Mouse (Mus musculus): ENCODE results near the gene Top1. TPM values are rescaled to one million over a fixed set of nuclear protein-coding genes. Genes with fewer than 3 reads are reported as not detected.
"Not testable (repeated sequence)": the region's sequence is repeated elsewhere in the genome, so short reads cannot be mapped to it uniquely, and the experiment has no call there.

Gene Top1
- total RNA-seq, 1 experiment from 2014 or later, result 89.8 TPM

DNA sequence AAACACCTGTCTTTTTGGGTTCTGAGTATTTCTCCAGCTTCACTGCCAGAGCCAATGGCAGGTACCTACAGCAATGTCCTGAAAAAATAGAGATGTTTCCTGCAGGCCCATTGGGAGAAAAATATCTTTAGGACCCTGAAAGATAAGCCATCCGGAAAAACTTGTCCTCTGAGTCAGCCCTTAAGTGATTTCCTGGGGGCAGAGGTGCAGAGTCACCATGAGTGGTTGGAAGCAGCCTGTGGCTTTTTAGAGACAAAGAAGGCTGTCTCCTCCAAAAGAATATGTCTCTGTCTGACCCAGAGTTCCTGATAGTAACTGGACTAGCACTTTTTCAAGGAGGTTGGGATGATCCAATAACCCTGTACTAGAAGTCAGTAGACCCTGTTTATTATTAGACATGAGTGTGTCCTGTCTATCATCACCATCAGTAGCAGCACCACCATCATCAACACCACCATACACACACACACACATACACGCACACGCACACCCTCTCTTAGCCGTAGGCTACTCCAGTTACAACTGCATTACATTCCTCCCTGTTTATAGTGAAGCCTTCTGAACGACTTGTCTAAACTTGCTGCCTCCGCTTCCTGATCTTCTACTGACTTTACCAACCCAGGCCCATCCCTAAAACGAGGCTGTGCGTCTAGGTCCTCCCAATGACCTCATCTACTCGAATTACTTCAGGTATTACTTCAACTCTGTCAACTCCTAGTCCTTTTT is 14.7 kb upstream of the Top1 start:
- no peak for DNase-seq

DNA sequence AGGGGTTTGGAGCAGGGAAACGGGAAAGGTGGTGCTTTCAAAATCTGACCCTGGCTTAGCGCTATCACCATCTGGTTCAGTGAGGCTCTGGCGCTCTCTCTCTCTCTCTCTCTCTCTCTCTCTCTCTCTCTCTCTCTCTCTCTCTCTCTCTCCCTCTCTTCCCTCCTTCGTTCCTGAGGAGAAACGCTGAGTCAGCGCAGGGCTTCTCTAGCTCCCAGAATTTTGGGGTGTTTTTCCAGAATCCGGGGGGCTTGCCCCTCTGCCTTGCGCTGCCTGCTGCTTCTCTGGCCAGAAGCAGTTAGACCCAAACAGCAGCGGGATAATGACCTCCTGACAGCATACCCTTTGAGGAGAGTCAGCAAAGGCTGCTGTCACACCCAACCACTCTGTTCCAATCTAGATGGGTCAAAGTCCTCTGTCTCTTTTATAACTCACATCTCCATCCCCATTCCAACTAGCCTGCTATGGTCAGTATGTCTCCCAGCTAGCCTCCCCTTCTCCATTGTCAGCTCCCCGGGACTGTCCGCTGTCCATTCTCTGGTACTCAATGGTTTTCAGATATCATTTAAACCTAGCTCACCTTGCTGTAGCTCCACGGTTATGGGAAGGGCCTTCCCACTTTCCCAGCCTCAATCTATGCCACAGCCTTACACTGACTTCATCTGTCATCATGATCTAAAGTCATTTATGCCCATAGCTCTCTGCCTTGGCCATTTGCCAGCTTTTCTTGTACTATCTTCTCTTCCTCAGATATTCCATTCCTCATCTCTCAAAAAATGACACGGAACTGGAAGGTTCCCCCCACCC is 5.6 kb upstream of the Top1 start:
- DNase-seq, result no peak

DNA sequence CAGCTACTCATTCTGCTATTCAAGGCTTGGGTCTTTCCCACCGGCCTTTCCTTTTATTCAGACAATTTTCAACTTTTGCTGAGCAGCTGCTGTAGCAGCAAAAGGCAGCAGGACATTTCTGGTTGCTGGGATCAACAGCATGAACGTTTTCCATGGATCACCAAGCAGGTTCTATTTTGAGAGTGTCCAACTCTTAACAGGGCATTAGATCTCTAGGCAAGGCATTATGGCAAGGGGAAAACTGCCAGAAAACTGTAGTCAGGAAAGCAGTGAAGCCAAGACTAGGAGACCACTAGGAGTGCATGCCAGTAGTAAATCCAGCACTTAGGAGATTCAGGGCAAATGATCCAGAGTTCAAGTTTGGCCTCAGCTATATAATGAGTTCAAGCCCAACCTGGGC is 4.5 kb upstream of the Top1 start:
- DNase-seq, result no peak

DNA sequence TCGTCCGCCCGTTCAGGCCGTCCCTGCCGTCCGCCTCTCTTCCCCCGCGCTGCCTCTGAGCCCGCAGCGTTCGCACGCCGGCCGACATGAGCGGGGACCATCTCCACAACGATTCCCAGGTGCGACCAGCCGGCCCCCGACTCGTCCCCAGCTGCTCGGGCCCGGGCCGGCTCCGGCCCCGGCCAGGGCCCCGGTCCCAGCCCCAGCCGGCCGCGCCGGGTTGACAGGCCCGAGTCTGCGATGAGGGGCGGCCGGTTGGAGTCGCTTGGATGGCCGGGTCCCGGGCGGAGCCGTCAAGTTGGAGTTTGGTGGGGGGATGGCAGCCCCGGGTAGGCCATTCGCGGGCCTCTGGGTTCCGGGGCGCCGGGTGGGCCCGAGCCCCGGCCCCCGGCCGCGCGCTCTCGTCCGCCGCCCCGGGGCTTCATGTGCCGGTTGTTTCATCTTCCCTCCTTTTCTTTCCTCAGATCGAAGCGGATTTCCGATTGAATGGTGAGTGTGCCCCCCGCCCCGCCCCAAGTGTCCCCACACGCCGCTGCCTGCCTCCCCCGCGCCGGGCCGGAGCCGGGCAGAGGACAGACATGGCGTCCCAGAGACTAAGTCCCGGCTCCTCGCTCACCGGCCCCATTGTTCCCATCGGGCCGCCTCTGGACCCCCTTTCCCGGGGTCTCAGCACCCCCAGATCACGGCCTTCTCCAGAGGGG is 606 bp downstream of the Top1 start:
- DNase-seq, result peak; percentile 66

DNA sequence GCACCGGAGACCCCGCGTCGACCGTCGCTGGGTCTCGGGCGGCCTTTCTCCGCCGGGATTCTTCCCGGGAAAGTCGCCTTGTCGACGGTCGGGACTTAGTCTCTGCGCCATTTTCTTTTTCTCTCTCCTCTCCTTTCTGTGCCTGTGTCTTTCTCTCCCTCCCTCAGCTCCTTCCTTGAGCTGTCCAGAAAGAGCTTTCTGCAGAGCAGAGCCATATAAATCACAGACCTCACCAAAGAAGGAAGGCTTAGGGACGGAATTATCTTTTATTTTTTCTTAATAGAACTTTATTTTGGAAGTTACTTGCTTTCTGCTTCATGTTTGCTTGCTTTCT is 1.1 kb downstream of the Top1 start:
- DNase-seq, result no peak

DNA sequence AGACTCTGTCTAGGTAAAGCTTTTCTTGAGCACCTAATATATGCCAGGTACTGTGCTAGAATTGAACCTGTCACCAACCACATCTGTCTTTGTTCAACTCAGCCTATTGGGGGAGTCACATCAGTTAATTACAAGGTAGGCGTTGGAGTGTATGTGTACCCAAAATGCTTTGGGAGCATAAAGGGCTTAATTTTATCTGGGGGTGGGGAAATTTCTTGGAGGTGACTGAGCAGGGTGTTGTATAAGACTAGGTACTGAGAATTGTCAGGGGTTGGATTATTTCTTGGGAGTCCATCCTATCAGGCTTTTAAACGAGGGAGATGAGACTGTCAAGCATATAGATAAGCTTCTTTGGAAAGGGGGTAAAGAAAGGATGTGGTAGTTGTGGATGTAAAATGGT is 2.4 kb downstream of the Top1 start:
- DNase-seq, result no peak

DNA sequence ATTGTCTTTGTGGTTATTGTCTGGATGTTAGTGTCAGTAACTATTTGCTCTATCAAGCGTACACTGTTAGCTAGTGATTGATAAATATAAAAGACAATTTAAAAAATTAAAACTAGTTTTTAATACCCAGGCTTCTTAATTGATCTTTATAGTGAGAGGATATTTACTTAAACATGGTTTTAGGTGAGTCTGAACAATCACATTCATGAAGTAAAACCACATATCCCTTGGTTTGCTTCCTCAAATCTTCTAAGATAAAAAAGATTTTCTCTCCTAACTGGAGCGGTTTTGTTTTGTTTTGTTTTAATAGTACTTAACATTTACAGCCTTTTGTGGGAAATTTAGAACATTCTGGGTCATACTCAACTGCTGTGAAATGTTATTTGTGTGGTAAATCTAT is 3.4 kb downstream of the Top1 start:
- DNase-seq, result no peak

DNA sequence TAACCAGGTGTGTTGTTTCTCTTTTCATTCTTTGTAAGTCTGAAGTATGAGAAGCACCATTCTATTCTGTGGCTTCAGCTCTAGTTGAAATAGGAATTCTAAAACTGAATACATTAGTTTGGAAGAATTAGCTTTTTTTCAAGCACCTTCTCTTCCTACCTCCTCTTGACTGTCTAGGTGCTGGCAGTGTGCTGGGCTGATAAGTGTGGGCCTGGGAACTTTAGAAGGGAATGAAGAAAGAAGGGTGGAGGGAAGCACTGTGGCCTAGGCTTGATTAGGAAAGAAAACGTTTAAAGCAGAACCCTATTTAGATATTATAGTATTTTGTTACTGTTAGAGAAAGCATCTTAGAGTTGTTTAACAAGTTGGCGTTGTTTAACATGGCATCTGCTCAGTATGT is 5.5 kb downstream of the Top1 start:
- DNase-seq, result no peak

DNA sequence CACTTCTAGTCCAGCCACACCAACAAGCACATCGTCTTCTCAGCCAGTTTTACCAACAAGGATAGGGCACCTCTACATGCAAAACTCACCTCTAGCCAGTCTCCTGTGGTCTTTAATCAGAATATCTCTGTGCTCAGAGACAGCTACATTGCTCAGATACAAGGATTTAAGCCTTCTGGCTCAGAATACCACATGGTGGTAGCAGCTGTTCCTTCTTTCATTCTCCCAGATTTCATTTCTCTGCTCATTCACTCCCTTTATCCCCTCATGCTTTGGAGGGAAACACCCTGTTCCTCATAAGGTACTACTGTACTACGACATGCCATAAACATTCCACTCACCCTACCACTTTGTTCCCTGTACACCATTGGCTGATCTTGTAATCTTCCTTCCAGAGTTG is 7.5 kb downstream of the Top1 start:
- DNase-seq, result no peak

DNA sequence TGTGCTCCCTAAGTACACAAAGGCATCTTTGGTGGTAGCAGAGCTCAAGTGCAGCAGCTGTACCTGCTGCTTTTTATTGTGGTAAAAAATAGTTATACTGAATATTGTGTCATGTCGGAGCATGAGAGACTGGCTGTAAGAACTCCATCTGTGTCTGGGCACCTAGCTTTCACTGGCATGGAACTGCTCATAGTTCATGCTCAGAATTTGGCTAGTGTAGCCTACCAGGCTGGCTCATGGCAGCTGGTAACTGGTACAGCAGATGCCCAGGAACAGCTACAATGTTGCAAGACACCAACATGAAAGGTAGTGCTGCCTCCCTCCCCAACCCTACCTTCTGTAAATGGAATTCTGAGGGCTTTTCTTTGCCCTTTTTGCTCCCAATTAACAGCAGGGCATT is 9.9 kb downstream of the Top1 start:
- no peak for DNase-seq

DNA sequence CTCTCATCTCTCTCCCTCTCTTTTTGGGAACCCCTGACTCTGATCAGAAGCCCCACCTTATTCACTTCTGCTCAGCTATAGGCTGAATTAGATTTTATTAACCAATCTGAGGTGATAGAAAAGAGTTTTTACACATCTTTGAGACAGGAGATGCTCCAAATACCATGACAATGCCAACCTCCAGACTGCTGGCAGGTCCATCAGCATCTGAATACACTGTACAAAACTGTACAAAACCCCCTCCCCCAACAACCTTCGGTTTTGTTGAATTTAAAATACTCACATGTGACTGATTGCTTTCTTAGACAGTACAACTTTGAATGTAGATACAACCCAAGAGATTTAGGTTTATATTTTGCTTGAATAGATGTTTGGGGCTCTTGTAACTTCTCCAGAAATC is 10.5 kb downstream of the Top1 start:
- no peak for DNase-seq

DNA sequence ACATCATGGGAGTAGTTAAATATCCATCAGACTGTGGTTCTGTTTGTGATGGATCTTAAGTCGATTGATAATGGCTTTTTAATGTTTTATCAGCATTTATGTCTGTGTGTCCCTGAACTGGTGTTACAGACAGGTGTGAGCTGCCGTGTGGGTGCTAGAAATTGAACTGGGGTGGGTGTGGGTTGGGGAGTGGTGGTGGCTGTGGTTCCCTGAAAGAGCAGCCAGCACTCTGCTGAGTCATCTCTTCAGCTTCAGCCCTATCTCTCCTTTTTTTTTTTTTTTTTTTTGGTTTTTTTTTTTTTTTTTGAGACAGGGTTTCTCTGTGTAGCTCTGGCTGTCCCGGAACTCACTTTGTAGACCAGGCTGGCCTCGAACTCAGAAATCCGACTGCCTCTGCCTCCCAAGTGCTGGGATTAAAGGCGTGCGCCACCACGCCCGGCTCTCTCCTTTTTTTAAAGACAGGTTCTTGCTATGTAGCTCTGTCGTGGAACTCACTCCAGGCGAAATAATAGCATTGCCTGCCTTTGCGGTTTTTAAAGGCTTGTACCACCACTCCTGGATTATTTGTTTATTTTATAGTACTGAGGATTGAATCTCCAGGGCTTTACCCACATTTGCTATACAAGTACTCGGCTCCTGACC is 12.2 kb downstream of the Top1 start:
- no peak for DNase-seq

DNA sequence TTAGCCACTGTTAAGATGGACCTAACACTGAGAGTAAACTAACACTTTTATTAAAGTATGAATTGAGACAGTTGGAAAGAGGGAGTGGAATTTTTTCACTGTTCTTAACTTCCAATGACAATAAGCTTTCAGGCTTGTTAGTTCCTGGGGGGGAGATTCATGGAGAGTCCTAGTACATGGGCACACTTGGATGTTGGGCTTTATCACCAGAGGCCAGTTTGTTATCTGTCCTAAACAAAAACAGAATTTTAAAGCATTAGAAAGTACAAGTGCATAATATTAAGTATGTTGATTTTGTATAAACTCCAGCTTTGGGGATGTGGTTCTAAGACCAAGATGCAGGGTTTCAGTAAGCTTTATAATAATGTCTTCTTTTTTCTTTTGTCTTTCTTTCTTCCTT is 13.1 kb downstream of the Top1 start:
- DNase-seq, result no peak

DNA sequence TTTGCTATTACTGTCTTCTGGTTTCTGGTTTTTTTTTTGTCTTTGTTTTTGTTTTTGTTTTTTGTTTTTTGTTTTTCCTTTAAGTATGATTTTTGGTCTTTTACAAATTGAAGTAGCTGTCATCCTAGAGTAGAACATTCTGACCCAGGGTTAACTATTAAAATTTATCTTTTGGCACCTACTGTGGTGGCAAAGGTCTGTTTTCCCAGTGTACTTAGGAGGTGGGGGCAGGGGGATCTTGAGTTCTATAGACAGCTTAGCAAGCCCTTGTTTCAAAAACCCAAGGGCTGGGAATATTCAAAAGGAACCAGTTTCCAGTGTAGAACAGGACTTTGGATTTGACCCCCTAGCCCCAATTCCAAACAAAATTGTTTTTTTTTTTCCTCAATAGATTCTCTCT is 18.7 kb downstream of the Top1 start:
- no peak for DNase-seq

DNA sequence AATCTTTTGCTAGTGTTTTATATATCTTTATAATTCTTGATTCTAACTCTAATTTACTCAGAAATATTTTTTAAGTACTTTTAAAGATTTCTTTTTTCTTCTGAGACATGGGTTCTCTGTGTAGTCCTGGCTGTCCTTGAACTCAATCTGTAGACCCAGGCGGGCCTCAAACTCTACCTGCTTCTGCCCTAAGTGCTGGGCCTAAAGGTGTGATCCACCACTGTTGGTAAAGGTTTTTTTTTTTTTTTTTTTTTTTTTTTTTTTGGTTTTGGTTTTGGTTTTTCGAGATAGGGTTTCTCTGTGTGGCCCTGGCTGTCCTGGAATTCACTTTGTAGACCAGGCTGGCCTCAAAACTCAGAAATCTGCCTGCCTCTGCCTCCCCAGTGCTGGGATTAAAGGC is 19.3 kb downstream of the Top1 start:
- DNase-seq, result not testable (repeated sequence)

DNA sequence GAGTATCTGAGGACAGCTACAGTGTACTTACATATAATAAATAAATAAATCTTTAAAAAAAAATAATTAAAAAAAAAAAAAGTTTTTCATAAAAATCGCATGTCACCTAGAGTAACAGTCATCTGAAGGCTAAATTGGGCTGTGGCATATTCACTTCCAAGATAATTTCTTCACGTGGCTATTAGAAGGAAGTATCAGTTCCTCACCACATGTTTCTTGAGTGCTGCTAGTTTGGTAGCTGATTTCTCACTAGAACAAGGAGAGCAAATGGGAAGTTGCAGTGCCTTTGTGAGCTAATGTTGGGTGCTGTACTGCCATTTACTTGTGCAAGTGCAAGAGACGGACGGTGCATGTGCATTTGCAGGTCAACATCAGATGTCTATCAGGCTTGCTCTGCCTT is 21.6 kb downstream of the Top1 start:
- DNase-seq, result no peak

DNA sequence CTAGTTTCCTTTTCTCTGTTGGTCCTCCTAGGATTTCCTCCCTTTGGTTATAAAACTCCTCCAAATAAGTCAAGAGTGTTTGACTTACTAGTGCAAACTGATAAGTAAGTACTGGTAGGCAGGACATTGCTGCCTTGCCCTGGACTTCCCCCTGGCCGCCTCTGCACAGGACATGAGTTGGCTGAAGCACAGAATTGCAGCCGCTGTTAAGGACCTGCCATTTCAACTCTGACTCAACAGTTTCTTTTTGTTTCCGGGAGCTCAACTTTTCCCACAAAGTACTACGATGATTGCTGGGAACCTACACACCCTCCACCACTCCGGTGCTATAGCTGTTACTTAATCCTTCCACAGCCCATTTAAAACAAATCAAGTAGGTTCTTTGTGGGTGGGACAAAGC is 54.6 kb downstream of the Top1 start:
- DNase-seq, result peak; percentile 54

DNA sequence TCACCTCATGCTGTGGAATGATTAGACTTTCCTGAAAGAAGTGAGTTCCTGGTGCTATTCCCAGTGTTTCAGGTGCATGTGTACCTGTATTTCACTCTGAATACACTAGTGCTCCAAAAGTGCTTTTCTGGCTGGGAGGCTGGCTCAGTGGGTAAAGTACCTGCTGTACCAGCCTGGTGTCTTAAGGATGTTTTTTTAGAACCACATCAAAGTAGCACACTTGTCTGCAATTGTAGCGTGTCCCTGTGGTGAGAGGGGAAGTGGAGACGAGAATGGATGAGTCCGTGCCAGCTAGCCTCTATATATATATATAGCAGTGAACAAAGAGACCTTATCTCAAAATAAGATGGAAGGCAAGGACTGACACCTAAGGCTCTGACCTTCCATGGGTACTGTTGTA is 55.9 kb downstream of the Top1 start:
- no peak for DNase-seq

DNA sequence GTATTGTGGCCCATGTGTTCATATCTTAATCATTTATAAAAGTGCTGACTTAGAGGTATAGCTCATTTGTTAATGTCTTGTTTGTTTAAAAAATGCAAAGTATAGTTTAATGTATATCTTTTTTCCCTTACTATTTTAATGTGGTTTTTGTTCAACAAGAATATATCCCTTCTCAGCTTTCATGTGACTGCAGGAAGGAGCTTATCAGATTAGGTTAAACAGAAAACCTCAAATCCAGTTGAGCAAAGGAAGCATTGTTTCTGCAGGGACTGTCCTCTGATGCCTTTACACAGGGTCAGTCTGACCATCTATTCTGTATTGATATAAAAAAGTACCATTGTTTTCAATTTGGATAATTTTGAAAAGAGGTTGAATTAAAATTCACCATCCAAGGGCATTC is 57.1 kb downstream of the Top1 start:
- no peak for DNase-seq

DNA sequence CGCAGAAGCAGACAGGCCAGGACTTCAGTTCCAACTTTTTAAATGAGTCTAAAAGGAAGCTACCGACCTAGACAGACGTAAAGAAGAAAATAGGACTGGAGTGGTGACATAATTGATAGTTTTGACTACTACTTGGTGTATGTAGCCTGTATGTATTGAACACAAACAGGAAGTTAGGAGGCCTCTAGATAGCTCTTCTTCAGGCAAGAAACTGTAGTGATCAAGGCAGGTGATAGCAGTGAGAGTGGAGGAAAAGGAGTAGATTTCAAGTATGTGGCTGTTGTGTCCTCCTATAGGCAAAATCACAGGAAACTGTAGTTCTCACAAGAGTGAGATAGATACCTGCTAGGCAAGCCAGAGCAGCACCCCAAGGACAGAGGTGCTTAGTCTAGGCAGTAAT is 62.0 kb downstream of the Top1 start:
- DNase-seq, result no peak

DNA sequence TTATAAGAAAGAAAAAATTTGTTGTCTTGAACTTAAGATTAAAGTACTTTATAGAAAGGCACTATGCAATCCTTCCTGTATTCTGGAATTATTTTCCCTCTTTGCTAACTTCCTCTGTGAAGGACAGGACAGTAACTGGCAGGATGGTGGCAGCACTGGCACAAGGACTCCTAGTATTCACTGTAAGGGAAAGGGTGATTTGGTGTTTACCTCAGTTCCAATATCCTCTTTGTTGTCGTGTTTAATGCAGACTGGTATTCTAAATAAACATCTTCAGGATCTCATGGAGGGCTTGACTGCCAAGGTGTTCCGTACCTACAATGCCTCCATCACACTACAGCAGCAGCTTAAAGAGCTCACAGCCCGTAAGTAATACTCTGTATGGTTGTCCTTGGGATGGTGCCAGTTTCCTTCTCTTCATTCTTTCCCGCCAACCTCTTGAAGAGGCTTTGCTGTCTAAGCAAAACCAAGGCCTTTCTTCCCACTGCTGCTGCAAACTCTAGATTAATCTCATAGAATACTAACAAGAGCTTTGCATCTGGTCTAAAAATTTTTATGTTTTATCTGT is 69.9 kb downstream of the Top1 start:
- DNase-seq, result no peak

DNA sequence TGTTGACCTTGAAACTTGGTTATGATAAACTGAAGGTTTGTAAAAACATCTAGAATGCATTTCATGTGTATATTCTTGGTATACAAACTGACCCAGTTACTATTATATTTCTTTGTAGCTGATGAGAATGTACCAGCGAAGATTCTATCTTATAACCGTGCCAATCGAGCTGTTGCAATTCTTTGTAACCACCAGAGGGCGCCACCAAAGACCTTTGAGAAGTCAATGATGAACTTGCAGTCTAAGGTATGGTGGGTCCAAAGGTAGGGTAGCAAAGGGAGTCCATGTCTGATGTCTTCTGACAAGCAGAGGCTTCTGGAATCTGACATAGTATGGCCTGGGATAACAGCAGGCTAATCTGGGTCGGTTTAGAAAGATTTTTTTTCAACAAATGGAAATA is 71.6 kb downstream of the Top1 start:
- DNase-seq, result peak; percentile 48

DNA sequence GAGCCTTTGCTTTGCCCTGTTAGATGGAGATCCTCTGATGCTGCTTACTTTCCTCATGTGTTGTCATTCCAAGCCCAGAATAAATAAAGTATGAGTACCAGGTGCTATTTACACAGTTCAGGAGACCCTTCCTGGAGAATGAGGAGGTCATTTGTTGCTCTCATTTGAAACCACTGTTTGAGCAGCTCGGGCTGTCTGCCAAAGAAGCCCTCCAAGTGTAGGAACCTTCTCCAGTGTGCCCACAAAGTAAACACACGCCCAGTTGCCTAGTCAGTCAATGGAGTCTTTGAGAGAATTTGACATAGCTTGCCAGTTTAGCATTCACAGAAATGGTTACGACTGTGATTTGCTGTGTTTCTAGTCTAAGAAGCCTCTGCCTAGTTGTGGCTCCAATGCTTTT is 73.1 kb downstream of the Top1 start:
- DNase-seq, result no peak

All from adrenal gland, postnatal 25 days (tissue).